Mouse (Mus musculus) kidney, embryonic 15.5 days (tissue): Measurements from ENCODE around the gene Ccdc88c. TPM values are rescaled to one million over a fixed set of nuclear protein-coding genes. Genes with fewer than 3 reads are reported as not detected.

Experiments
- ATAC-seq: fragments of 200-750 bp; cut with Nextera tagmentation; replicated peaks from 2 replicates; pipeline ENCODE4 v1.8.0; 2017; ENCODE audit warnings: moderate TSS enrichment; ENCODE audit not compliant: low FRiP score
- H3K27ac ChIP-seq: fragments of 300-500 bp; sonication (generic); 2 replicates; pipeline ENCODE4 v1.5.1; 2015; ENCODE audit warnings: mild to moderate bottlenecking, inconsistent platforms
- H3K27me3 ChIP-seq: fragments of 300-500 bp; sonication (generic); 2 replicates; pipeline ENCODE4 v1.6.1; 2015; ENCODE audit warnings: inconsistent platforms
- H3K36me3 ChIP-seq: fragments of 300-500 bp; sonication (generic); 2 replicates; pipeline ENCODE4 v1.6.1; 2015; ENCODE audit warnings: inconsistent platforms
- H3K4me1 ChIP-seq: fragments of 300-500 bp; sonication (generic); 2 replicates; pipeline ENCODE4 v1.6.1; 2015; ENCODE audit warnings: inconsistent platforms
- H3K4me2 ChIP-seq: fragments of 300-500 bp; sonication (generic); 2 replicates; pipeline ENCODE4 v1.6.1; 2015; ENCODE audit warnings: moderate library complexity, mild to moderate bottlenecking, inconsistent platforms
- H3K4me3 ChIP-seq: fragments of 300-500 bp; sonication (generic); replicated peaks from 2 replicates; pipeline ENCODE4 v1.5.1; 2015; ENCODE audit warnings: mild to moderate bottlenecking, inconsistent platforms
- H3K9ac ChIP-seq: fragments of 300-500 bp; sonication (generic); 2 replicates; pipeline ENCODE4 v1.6.1; 2015; ENCODE audit warnings: mild to moderate bottlenecking, inconsistent platforms
- H3K9me3 ChIP-seq: fragments of 300-500 bp; sonication (generic); replicated peaks from 2 replicates; pipeline ENCODE4 v1.6.1; 2016; ENCODE audit warnings: inconsistent platforms
- WGBS: fragments of 180-500 bp; shearing (Covaris S2); methylation state at CpG from one replicate; pipeline ENCODE4 v1.1.7; 2015; ENCODE audit warnings: mixed read lengths; 5-methylcytosine and 5-hydroxymethylcytosine counted together
- polyA plus RNA-seq: library from polyadenylated mRNA; unstranded; fragments of >200 nt; fragmentation: Nextera tagmentation; extraction: Ambion mirVana; gene quantifications from 2 replicates; pipeline ENCODE4 v1.2.1, GENCODE M21; 2015

The Ccdc88c gene
- polyA plus RNA-seq, 1 experiment from 2014 or later, result 12.7 TPM

- Histone ChIP-seq H3K4me3 (no peak overlapping the region), H3K9me3 (no peaks in the 10 kb centered on the region), H3K27me3 (no peaks in the 10 kb centered on the region), H3K36me3 (no peaks in the 10 kb centered on the region), H3K9ac (no peak overlapping the region), H3K27ac (no peak overlapping the region), H3K4me1 (peaks cover 93% of the 10 kb centered on the region), H3K4me2 (no peak overlapping the region)
- 82% methylated on average over 12 of the region's 12 CpGs for WGBS
- ATAC-seq, result no peak
Measured at GRCm38 (mm10) chr12:101005665-101006420, 23.0 kb downstream of the Ccdc88c start.

- no peaks in the 10 kb centered on the region for H3K36me3 ChIP-seq
- H3K9ac ChIP-seq, result no peak overlapping the region
- no peak for ATAC-seq
- no peak overlapping the region for H3K27ac ChIP-seq
- WGBS, result 84% methylated on average over 5 of the region's 5 CpGs
- no peaks in the 10 kb centered on the region for H3K9me3 ChIP-seq
- H3K27me3 ChIP-seq, result no peaks in the 10 kb centered on the region
- H3K4me3 ChIP-seq, result no peak overlapping the region
- H3K4me1 ChIP-seq, result peaks cover 93% of the 10 kb centered on the region
- no peak overlapping the region for H3K4me2 ChIP-seq
Measured at GRCm38 (mm10) chr12:101004982-101005381, 23.9 kb downstream of the Ccdc88c start.

- H3K4me1 ChIP-seq, result peaks cover 97% of the 10 kb centered on the region
- peak overlapping the region; percentile 83 for H3K27ac ChIP-seq
- H3K9me3 ChIP-seq, result no peaks in the 10 kb centered on the region
- WGBS, result 20% methylated on average over 4 of the region's 4 CpGs
- peak overlapping the region; percentile 7; the same call in 1 of the 2 replicates for H3K4me2 ChIP-seq
- H3K9ac ChIP-seq, result no peak overlapping the region
- H3K4me3 ChIP-seq, result no peak overlapping the region
- H3K27me3 ChIP-seq, result no peaks in the 10 kb centered on the region
- peak; percentile 85 for ATAC-seq
- H3K36me3 ChIP-seq, result no peaks in the 10 kb centered on the region
Measured at GRCm38 (mm10) chr12:101002801-101003513, 25.9 kb downstream of the Ccdc88c start.

GRCm38 (mm10) chr12:100999061-100999954 is 29.5 kb downstream of the Ccdc88c start:
- H3K4me3 ChIP-seq, result no peak overlapping the region
- no peaks in the 10 kb centered on the region for H3K27me3 ChIP-seq
- H3K4me2 ChIP-seq, result no peak overlapping the region
- no peak for ATAC-seq
- no peak overlapping the region for H3K9ac ChIP-seq
- H3K27ac ChIP-seq, result 0 out of 2 replicates have a peak overlapping the region, but pooled peaks have one; percentile 10
- no peaks in the 10 kb centered on the region for H3K9me3 ChIP-seq
- H3K4me1 ChIP-seq, result peaks cover 100% of the 10 kb centered on the region
- 35% methylated on average over 7 of the region's 7 CpGs for WGBS
- no peaks in the 10 kb centered on the region for H3K36me3 ChIP-seq

- Histone ChIP-seq H3K9ac (no peak overlapping the region), H3K4me3 (no peak overlapping the region), H3K4me2 (no peak overlapping the region), H3K9me3 (no peaks in the 10 kb centered on the region), H3K4me1 (peaks cover 100% of the 10 kb centered on the region), H3K27ac (0 out of 2 replicates have a peak overlapping the region, but pooled peaks have one; percentile 15), H3K36me3 (no peaks in the 10 kb centered on the region), H3K27me3 (no peaks in the 10 kb centered on the region)
- ATAC-seq, result no peak
- WGBS, result 47% methylated on average over 8 of the region's 8 CpGs
Measured at GRCm38 (mm10) chr12:100998564-100998962, 30.3 kb downstream of the Ccdc88c start.

GRCm38 (mm10) chr12:100997830-100998563 is 30.9 kb downstream of the Ccdc88c start:
- Histone ChIP-seq H3K4me3 (no peak overlapping the region), H3K27me3 (no peaks in the 10 kb centered on the region), H3K4me2 (no peak overlapping the region), H3K4me1 (peaks cover 100% of the 10 kb centered on the region), H3K36me3 (no peaks in the 10 kb centered on the region), H3K27ac (0 out of 2 replicates have a peak overlapping the region, but pooled peaks have one; percentile 15), H3K9me3 (no peaks in the 10 kb centered on the region), H3K9ac (no peak overlapping the region)
- ATAC-seq, result no peak
- 22% methylated on average over 10 of the region's 10 CpGs for WGBS

- Histone ChIP-seq H3K4me1 (peaks cover 99% of the 10 kb centered on the region), H3K9me3 (no peaks in the 10 kb centered on the region), H3K36me3 (no peaks in the 10 kb centered on the region), H3K27me3 (no peaks in the 10 kb centered on the region), H3K4me3 (no peak overlapping the region), H3K27ac (no peak overlapping the region), H3K9ac (no peak overlapping the region), H3K4me2 (no peak overlapping the region)
- ATAC-seq, result no peak
- WGBS, result 30% methylated on average over 5 of the region's 5 CpGs
Measured at GRCm38 (mm10) chr12:100996378-100996898, 32.4 kb downstream of the Ccdc88c start.

GRCm38 (mm10) chr12:100995607-100996377 is 33.1 kb downstream of the Ccdc88c start:
- no peak for ATAC-seq
- Histone ChIP-seq H3K4me1 (peaks cover 99% of the 10 kb centered on the region), H3K9me3 (no peaks in the 10 kb centered on the region), H3K4me3 (no peak overlapping the region), H3K27ac (0 out of 2 replicates have a peak overlapping the region, but pooled peaks have one; percentile 9), H3K4me2 (no peak overlapping the region), H3K27me3 (no peaks in the 10 kb centered on the region), H3K9ac (no peak overlapping the region), H3K36me3 (no peaks in the 10 kb centered on the region)
- WGBS, result 44% methylated on average over 16 of the region's 16 CpGs

GRCm38 (mm10) chr12:100994140-100995015 is 34.5 kb downstream of the Ccdc88c start:
- 80% methylated on average over 3 of the region's 3 CpGs for WGBS
- no peak for ATAC-seq

GRCm38 (mm10) chr12:100993146-100993545 is 35.7 kb downstream of the Ccdc88c start:
- H3K27me3 ChIP-seq, result no peaks in the 10 kb centered on the region
- H3K9me3 ChIP-seq, result no peaks in the 10 kb centered on the region
- no peak overlapping the region for H3K4me2 ChIP-seq
- H3K9ac ChIP-seq, result no peak overlapping the region
- WGBS, result 36% methylated on average over 3 of the region's 3 CpGs
- ATAC-seq, result no peak
- peaks cover 95% of the 10 kb centered on the region for H3K4me1 ChIP-seq
- H3K27ac ChIP-seq, result no peak overlapping the region
- no peak overlapping the region for H3K4me3 ChIP-seq
- no peaks in the 10 kb centered on the region for H3K36me3 ChIP-seq

More at GRCm38 (mm10) chr12:100994140-100995015, 34.5 kb downstream of the Ccdc88c start:
- no peaks in the 10 kb centered on the region for H3K27me3 ChIP-seq
- peaks cover 99% of the 10 kb centered on the region for H3K4me1 ChIP-seq
- no peak overlapping the region for H3K4me2 ChIP-seq
- no peak overlapping the region for H3K9ac ChIP-seq
- H3K9me3 ChIP-seq, result no peaks in the 10 kb centered on the region
- no peak overlapping the region for H3K27ac ChIP-seq
- H3K36me3 ChIP-seq, result no peaks in the 10 kb centered on the region
- no peak overlapping the region for H3K4me3 ChIP-seq
